Mouse (Mus musculus) layer of hippocampus, adult 8-10 months (tissue): Measurements from ENCODE around the gene Usp3. TPM values are rescaled to one million over a fixed set of nuclear protein-coding genes. Genes with fewer than 3 reads are reported as not detected.

Experiments
- DNase-seq, 2 experiments: peaks; one replicate each; pipeline ENCODE4 v3.0.0; 2022; ENCODE audit warnings: low spot score in 2 of 2
- total RNA-seq, 4 experiments: library from RNA; stranded (reverse); gene quantifications; 2 replicates each; pipeline ENCODE4 v1.2.4; 2022

Usp3 gene
- total RNA-seq, 4 experiments from 2014 or later: 39.9 to 47.9 (median 43.7) TPM

GRCm38 (mm10) chr9:66575041-66575877, 17.7 kb downstream of the Usp3 start:
- no peak for DNase-seq

- no peak for DNase-seq
These were observed 20.8 kb downstream of the Usp3 start for GRCm38 (mm10) chr9:66571986-66572700.

DNA sequence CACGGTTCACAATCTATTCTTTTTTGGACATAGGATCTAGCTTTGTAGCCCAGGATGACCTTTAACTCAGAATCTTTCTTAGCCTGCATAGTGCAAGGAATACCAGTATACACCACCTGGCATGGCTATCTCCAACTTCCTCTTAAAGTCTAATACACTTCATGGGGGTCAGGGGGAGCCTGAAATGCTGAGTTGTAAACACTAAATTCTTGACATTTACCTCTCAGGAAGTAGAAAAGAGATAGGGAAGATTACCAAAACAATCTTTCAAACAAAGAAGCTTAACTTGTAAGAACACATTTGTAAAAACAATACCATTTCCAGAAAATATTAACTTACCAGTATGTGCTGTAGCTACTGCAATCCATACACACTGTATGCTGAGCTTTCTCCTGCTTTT, 30.7 kb downstream of the Usp3 start:
- no peak for DNase-seq

DNA sequence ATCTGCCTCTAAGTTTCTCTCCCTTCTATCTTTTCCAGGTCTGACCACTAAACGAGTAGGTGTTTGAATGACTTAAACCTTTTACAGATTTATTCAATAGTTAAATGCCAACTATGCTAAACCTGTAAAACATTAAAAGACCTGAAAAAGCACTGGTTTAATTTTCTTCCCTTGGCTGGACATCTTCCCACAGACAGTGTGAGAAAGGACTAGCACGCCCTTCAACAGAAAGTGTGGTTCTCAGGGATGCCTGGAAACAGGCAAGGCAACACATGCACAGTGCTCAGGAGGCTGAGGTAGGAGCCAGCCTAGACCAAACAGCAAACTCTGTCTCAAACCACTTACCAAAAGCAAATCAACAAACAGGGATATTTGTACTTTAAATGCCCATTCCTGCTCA, 31.4 kb downstream of the Usp3 start:
- DNase-seq: no peak

DNA sequence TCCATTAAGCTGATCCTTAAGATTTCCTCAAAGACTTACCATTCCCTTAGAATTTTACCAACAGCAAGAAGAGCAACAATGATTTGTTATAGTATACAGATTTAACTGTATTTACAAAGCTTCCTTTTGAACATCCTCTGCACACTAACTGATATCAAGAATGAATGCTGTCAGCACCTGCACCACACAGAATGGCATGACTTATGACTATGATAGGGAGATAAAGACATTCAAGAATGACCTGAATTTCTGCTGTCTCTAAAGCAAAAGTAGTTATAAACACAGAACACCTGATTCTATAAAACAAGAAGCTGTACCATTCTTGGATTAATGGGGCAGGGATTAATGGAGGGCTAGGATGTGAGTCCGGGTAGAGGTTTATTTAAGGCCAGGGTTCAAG, 32.2 kb downstream of the Usp3 start:
- DNase-seq: no peak

- DNase-seq: no peak
These were observed 32.6 kb downstream of the Usp3 start for GRCm38 (mm10) chr9:66560295-66560694.

- no peak for DNase-seq
These were observed 34.0 kb downstream of the Usp3 start for GRCm38 (mm10) chr9:66558971-66559370.

- no peak for DNase-seq
These were observed 50.2 kb downstream of the Usp3 start for GRCm38 (mm10) chr9:66542785-66543184.

GRCm38 (mm10) chr9:66521595-66521994, 71.3 kb downstream of the Usp3 start:
- no peak for DNase-seq

DNA sequence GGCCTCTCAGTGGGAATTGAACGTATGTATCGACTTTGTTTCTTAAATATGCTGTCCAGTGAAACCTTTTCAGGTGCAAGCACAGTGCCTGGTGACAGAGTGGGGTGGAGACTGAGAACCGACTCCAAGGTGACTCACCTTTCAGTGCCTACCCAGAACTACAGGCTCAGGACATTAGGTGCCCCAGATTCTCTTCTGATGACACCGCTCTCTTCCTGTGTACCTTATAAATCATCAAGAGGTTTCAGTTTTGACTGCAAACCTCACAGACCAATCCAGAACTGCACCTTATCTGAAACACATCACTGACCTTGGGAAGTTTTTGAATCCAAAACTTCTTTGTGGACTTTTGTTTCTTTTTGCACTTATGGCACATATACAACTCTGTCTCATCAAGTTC, 72.6 kb downstream of the Usp3 start:
- no peak for DNase-seq

DNA sequence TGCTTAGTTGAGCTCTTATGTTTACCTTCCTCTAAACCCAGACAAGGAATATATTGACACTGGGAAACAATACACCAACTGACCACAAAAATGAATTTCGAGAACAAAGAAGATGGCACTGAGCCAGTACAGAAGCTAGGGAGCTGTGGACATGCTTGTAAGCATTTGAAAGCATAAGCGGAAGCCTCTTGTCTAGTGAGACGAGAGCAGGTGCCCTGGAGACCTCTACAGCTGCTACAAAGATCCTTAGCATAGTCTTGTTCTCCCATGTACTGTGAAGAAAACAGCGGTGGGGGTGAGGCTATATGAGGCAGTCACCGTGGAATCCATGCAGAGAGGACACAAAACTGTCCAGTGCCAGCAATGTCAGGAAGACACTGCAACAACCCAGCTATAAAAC, 74.0 kb downstream of the Usp3 start:
- no peak for DNase-seq

DNA sequence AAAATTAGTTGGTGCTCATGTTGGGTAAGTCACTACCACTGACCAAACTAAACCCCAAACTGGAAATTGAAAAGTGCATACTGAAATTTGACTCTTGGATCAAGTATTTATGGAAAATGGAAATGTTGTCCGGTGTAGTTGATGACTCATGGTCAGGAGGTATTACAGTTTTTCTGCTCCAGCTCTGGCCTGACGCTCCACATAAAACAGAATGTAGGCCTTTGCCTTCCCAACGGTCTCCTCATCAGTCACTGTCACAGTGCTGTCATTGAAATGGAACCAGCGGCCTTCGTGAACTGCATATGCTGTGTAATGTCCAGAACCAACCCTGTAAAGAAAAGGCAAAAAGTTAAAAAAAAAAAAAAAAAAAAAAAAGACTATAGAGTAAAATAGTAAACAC, 74.7 kb downstream of the Usp3 start:
- no peak for DNase-seq

DNA sequence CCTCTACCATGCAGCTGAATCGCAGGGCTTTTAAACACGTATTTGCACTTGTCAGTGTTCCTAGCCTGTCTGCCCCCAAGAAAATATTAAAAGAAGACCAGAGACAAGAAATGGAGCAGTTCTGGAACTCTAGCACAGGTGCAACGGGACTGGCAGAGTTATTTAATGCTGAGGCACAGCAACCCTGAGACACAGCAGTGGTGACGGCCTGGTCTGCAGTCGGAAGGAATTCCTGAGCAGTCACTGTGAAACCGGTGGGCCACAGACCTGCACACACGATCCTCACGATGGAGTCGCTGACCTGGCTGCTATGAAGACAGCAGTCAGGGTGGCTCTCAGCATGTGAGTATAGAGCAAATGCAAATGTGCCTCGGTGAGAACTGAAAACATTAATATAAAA, 75.2 kb downstream of the Usp3 start:
- DNase-seq: no peak

GRCm38 (mm10) chr9:66516296-66516940, 76.5 kb downstream of the Usp3 start:
- DNase-seq: no peak

- no peak for DNase-seq
These were observed 77.2 kb downstream of the Usp3 start for GRCm38 (mm10) chr9:66515680-66516210.

DNA sequence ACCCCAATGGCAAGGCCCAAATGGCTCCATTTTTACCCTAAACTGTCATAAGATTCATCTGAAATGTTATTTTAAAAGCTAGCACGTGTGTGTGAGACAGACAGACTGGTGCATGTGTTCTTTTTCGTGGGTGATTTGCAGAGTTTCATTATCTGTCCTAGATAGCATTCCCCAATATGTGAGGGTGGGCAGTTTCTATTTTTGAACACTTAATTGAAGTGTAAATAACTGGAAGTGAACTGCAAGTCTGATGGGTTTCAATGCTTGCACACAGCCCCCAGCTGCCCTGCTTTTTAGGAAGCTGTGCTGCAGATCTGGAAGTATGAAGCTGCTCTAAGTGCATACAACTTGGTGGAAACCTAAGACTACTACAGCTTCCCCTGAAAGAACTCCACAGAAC, 77.8 kb downstream of the Usp3 start:
- DNase-seq: no peak

- peak in 1 of 2 experiments; percentile 48 for DNase-seq
These were observed 78.6 kb downstream of the Usp3 start, which contains the start of gene Fbxl22 for GRCm38 (mm10) chr9:66514256-66514770. Gene Fbxl22, minus strand, starts transcription at chr9:66514593.

GRCm38 (mm10) chr9:66513661-66514255, 79.2 kb downstream of the Usp3 start:
- DNase-seq: no peak

- DNase-seq: no peak
These were observed 79.8 kb downstream of the Usp3 start for GRCm38 (mm10) chr9:66513150-66513549.

DNA sequence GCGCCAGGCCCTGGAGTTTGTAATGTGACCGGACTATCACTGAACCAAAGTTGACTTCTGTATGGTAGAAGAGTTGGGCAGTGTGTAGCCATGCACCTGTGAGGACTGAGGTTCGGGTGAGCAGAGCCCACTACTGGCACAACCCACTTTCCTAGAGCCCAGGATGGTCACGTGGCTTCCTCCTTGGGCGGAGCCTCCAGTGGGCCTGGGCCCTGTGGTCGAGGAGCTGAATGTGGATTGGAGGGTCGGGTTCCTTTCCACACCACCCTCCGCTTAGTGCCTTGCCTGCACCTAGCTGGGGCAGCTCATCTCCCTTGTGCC, 80.6 kb downstream of the Usp3 start:
- peak; percentile 84 to 86 for DNase-seq

DNA sequence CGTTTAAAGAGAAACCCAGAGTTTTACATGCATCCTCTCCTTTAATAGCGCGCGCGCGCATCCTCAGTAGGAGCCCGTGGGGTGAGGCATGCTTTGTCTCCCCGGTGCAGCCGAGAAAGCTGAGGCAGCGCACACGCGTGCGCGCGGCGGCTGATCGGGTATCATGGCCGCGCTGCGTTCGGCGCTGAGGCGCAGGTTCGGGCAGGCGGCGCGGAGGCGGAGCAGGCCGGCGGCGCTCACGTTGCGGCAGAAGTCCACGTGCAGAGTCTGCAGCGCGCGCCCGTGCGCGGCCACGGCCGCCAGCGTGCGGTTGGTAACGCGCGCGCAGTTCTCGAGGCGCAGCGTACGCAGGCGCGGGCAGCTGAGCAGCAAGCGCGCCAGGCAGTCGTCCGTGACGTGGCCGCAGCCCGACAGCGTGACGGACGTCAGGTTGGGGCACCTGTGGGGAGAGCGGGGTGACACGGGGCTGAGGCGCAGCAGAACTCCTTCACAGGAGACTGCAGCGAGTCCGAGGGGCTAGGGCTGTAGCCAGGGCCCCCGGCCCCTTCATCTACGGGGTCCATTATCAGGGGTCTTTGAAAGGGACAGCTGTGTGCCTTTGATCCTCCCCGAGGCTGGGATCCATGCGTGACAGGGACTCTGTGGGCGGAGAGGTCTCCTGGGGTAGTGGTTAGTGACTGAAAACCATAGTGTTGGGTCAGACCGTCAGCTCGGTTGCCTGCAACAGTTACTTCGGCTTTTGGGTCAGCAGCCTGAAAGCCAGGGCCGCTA, 81.2 kb downstream of the Usp3 start:
- DNase-seq: peak; percentile 93 to 96
